Mouse (Mus musculus): ENCODE measurements around the gene Gm21885. TPM values are rescaled to one million over a fixed set of nuclear protein-coding genes. Genes with fewer than 3 reads are reported as not detected.

Gm21885 gene
- total and polyA plus RNA-seq, 3 experiments, result 0.30 to 0.44 TPM; not detected in 1

DNA sequence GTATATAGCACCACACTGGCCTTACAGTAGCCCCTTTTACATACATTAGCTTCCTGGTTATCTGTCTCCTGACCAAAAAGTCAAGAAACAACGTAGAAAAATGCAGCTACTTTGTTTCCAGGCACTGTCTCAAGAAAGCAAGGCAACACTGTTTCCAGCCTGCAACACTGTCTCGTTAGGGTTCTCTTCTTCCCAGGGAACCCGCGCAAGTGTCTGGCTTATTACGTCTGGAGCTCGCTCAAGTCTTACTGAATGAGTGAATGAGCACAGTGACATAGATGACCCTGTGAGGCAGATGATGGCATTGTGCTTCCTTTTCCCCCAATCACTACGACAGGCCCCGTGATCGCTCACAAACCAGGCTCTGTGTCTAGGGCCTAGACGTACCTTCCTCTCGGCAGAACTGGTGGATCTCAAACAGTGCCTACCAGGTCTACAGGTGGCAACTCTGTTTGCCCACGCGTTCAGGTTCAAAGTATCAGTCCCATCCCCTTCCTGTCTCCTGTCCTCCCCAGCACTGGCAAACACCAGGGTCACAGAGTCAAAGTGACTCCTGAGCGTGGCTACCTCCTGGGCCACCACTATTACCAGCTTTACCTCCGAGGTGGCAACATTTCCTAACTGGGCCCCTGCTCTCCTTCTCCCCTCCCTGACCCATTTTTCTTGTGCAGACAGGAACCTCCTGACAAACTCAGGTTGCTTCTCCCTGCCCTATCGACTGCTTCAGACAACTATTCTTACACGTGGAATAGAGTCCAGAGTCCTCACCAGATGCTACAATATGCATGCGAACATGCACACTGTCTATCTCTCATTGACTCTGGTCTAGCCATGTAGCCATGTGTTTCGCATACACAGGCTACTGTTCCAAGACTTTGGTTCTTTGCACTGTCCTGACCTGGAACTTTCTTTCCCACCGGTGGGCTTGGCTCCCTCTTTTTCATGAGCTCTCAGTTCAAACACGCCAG, 8.4 kb upstream of the Gm21885 start:
- DNase-seq, result peak in 1 of 2 experiments; percentile 11
- Histone ChIP-seq H3K36me3 (ENCODE audit: control insufficient read depth, insufficient read depth, low read length) (no peaks in the 10 kb centered on the region), H3K4me3 (no peak overlapping the region), H3K27me3 (ENCODE audit: control insufficient read depth, insufficient read depth, low read length) (no peaks in the 10 kb centered on the region), H3K27ac (no peak overlapping the region), H3K79me2 (replicated peaks; ENCODE audit: control insufficient read depth, insufficient read depth, low read length) (no peaks in the 10 kb centered on the region), H3K4me1 (ENCODE audit: control insufficient read depth, insufficient read depth, low read length) (no peaks in the 10 kb centered on the region; the same call in 1 of the 2 replicates), H3K9ac (ENCODE audit: low read depth, low read length) (no peak overlapping the region)
- intact Hi-C loops (cut with DNase I), result no loop called here
- WGBS, result 87% methylated on average over 21 of the region's 21 CpGs
- TF ChIP-seq POLR2A (IDR thresholded peaks at IDR 0.05; ENCODE audit: insufficient read depth, low read depth, low read length) (no peak), CTCF (IDR thresholded peaks at IDR 0.05) (no peak), EP300 (IDR thresholded peaks at IDR 0.05; ENCODE audit: insufficient read depth, low read depth, low read length) (no peak)

GRCm38 (mm10) chr11:94274206-94274867, 7.3 kb upstream of the Gm21885 start:
- 61% methylated on average over 10 of the region's 10 CpGs for WGBS
- Histone ChIP-seq H3K36me3 (ENCODE audit: control insufficient read depth, insufficient read depth, low read length) (no peaks in the 10 kb centered on the region), H3K27ac (no peak overlapping the region), H3K4me1 (ENCODE audit: control insufficient read depth, insufficient read depth, low read length) (no peaks in the 10 kb centered on the region; the same call in 1 of the 2 replicates), H3K27me3 (ENCODE audit: control insufficient read depth, insufficient read depth, low read length) (no peaks in the 10 kb centered on the region), H3K9ac (ENCODE audit: low read depth, low read length) (no peak overlapping the region), H3K4me3 (no peak overlapping the region), H3K79me2 (replicated peaks; ENCODE audit: control insufficient read depth, insufficient read depth, low read length) (no peaks in the 10 kb centered on the region)
- TF ChIP-seq CTCF (IDR thresholded peaks at IDR 0.05) (no peak), POLR2A (IDR thresholded peaks at IDR 0.05; ENCODE audit: insufficient read depth, low read depth, low read length) (no peak), EP300 (IDR thresholded peaks at IDR 0.05; ENCODE audit: insufficient read depth, low read depth, low read length) (no peak)
- no peak for DNase-seq
- intact Hi-C loops (cut with DNase I), result no loop called here

- DNase-seq, result no peak
- H3K36me3 ChIP-seq (ENCODE audit: control insufficient read depth, insufficient read depth, low read length), result no peaks in the 10 kb centered on the region
- no peaks in the 10 kb centered on the region for H3K79me2 ChIP-seq (replicated peaks; ENCODE audit: control insufficient read depth, insufficient read depth, low read length)
- TF ChIP-seq POLR2A (IDR thresholded peaks at IDR 0.05; ENCODE audit: insufficient read depth, low read depth, low read length) (no peak), EP300 (IDR thresholded peaks at IDR 0.05; ENCODE audit: insufficient read depth, low read depth, low read length) (no peak), CTCF (IDR thresholded peaks at IDR 0.05) (no peak)
- 78% methylated on average over 7 of the region's 7 CpGs for WGBS
- H3K4me1 ChIP-seq (ENCODE audit: control insufficient read depth, insufficient read depth, low read length), result no peaks in the 10 kb centered on the region; the same call in 1 of the 2 replicates
- H3K27me3 ChIP-seq (ENCODE audit: control insufficient read depth, insufficient read depth, low read length), result no peaks in the 10 kb centered on the region
- H3K27ac ChIP-seq, result no peak overlapping the region
- intact Hi-C loops (cut with DNase I), result no loop called here
- H3K9ac ChIP-seq (ENCODE audit: low read depth, low read length), result no peak overlapping the region
- no peak overlapping the region for H3K4me3 ChIP-seq
Measured at GRCm38 (mm10) chr11:94275226-94275625, 6.4 kb upstream of the Gm21885 start.

- H3K4me3 ChIP-seq, result no peak overlapping the region
- no peaks in the 10 kb centered on the region for H3K27me3 ChIP-seq (ENCODE audit: control insufficient read depth, insufficient read depth, low read length)
- 85% methylated on average over 2 of the region's 2 CpGs for WGBS
- no peak for TF ChIP-seq CTCF (IDR thresholded peaks at IDR 0.05)
- intact Hi-C loops (cut with DNase I), result no loop called here
- no peaks in the 10 kb centered on the region for H3K36me3 ChIP-seq (ENCODE audit: control insufficient read depth, insufficient read depth, low read length)
- no peaks in the 10 kb centered on the region; the same call in 1 of the 2 replicates for H3K4me1 ChIP-seq (ENCODE audit: control insufficient read depth, insufficient read depth, low read length)
- no peak overlapping the region for H3K27ac ChIP-seq
- H3K9ac ChIP-seq (ENCODE audit: low read depth, low read length), result no peak overlapping the region
- no peak for DNase-seq
- H3K79me2 ChIP-seq (replicated peaks; ENCODE audit: control insufficient read depth, insufficient read depth, low read length), result no peaks in the 10 kb centered on the region
Measured at GRCm38 (mm10) chr11:94275686-94276085, 6.0 kb upstream of the Gm21885 start.

DNA sequence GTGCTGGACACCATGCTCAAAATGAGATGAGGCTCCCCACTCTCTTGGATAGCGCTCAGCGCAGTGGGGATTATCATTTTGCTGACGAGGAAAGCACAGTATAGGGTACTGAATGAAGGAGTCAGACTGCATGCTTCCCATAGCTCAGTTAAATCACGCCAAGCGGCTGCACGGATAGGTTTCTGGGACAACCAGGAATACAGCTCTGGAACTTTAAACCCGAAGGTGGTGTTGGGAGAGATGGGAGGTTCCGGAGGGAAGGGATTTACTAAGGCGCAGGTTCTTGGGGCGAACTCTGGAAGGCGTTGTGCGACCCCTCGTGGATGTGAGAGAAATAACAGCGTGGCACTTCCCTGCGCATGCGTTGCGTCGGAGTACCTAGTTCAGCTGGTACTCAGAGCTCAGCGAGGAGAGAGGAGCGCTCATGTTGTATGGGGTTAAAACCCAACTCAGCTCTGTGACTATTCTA, 4.8 kb upstream of the Gm21885 start:
- H3K27ac ChIP-seq, result peak overlapping the region; percentile 48; the same call in 1 of the 2 replicates

More for the DNA sequence above, 4.8 kb upstream of the Gm21885 start:
- H3K9ac ChIP-seq (ENCODE audit: low read depth, low read length), result peak overlapping the region; percentile 39
- H3K4me1 ChIP-seq (ENCODE audit: control insufficient read depth, insufficient read depth, low read length), result peaks cover 5% of the 10 kb centered on the region
- TF ChIP-seq POLR2A (IDR thresholded peaks at IDR 0.05; ENCODE audit: insufficient read depth, low read depth, low read length), result 0 out of 2 replicates have a peak, but pooled peaks have one; percentile 11
- TF ChIP-seq CTCF (IDR thresholded peaks at IDR 0.05), result peak; percentile 97
- TF ChIP-seq EP300 (IDR thresholded peaks at IDR 0.05; ENCODE audit: insufficient read depth, low read depth, low read length), result peak; percentile 98
- 7% methylated on average over 20 of the region's 20 CpGs for WGBS
- intact Hi-C loops (cut with DNase I), result loop anchor here (1.0 kb wide), 2 partner anchors 41 to 149 kb away; no protein-coding TSS in a partner anchor
- no peaks in the 10 kb centered on the region for H3K79me2 ChIP-seq (replicated peaks; ENCODE audit: control insufficient read depth, insufficient read depth, low read length)
- peak overlapping the region; percentile 44 for H3K4me3 ChIP-seq
- DNase-seq, result peak; percentile 89 to 90
- no peaks in the 10 kb centered on the region for H3K27me3 ChIP-seq (ENCODE audit: control insufficient read depth, insufficient read depth, low read length)
- no peaks in the 10 kb centered on the region for H3K36me3 ChIP-seq (ENCODE audit: control insufficient read depth, insufficient read depth, low read length)
